Mouse (Mus musculus): ENCODE measurements around the gene Emc3.
A peak's percentile ranks its signal among the peaks of the same experiment; 100 is the strongest.

Emc3 gene

GRCm38 (mm10) chr6:113495071-113495675 is 36.3 kb downstream of the Emc3 start:
- no peak for DNase-seq (ENCODE audit: low spot score)

GRCm38 (mm10) chr6:113494258-113494788 is 37.1 kb downstream of the Emc3 start:
- peak; percentile 68 for DNase-seq (ENCODE audit: low spot score)

GRCm38 (mm10) chr6:113492101-113492864 is 39.2 kb downstream of the Emc3 start:
- no peak for DNase-seq (ENCODE audit: low spot score)

GRCm38 (mm10) chr6:113489410-113489809 is 42.0 kb downstream of the Emc3 start:
- DNase-seq (ENCODE audit: low spot score) = no peak

GRCm38 (mm10) chr6:113487125-113487576 is 44.3 kb downstream of the Emc3 start:
- peak; percentile 41 for DNase-seq (ENCODE audit: low spot score)

- peak; percentile 16 for DNase-seq (ENCODE audit: low spot score)
Measured at GRCm38 (mm10) chr6:113483729-113484128, 47.7 kb downstream of the Emc3 start.

GRCm38 (mm10) chr6:113483100-113483615 is 48.3 kb downstream of the Emc3 start, which contains the start of gene Creld1:
Creld1 (plus strand) TSS chr6:113483297.
- DNase-seq (ENCODE audit: low spot score) = peak; percentile 95

GRCm38 (mm10) chr6:113482477-113483099 is 48.9 kb downstream of the Emc3 start:
- no peak for DNase-seq (ENCODE audit: low spot score)

GRCm38 (mm10) chr6:113480555-113481373 is 50.7 kb downstream of the Emc3 start:
- DNase-seq (ENCODE audit: low spot score) = no peak

GRCm38 (mm10) chr6:113478906-113479305 is 52.5 kb downstream of the Emc3 start:
- no peak for DNase-seq (ENCODE audit: low spot score)

GRCm38 (mm10) chr6:113477353-113477752 is 54.1 kb downstream of the Emc3 start:
- DNase-seq (ENCODE audit: low spot score) = no peak

- DNase-seq (ENCODE audit: low spot score) = no peak
Measured at GRCm38 (mm10) chr6:113473715-113474114, 57.7 kb downstream of the Emc3 start.

GRCm38 (mm10) chr6:113473246-113473645 is 58.2 kb downstream of the Emc3 start:
- no peak for DNase-seq (ENCODE audit: low spot score)

GRCm38 (mm10) chr6:113472061-113472460 is 59.4 kb downstream of the Emc3 start:
- no peak for DNase-seq (ENCODE audit: low spot score)

GRCm38 (mm10) chr6:113471297-113471936 is 60.0 kb downstream of the Emc3 start, which contains the start of gene Il17rc:
Il17rc (plus strand) TSS chr6:113471427.
- no peak for DNase-seq (ENCODE audit: low spot score)

GRCm38 (mm10) chr6:113469432-113469831 is 62.0 kb downstream of the Emc3 start:
- peak; percentile 44 for DNase-seq (ENCODE audit: low spot score)

GRCm38 (mm10) chr6:113469021-113469420 is 62.4 kb downstream of the Emc3 start:
- DNase-seq (ENCODE audit: low spot score) = peak; percentile 50

GRCm38 (mm10) chr6:113468512-113468911 is 62.9 kb downstream of the Emc3 start:
- no peak for DNase-seq (ENCODE audit: low spot score)

- DNase-seq (ENCODE audit: low spot score) = no peak
Measured at GRCm38 (mm10) chr6:113465602-113466001, 65.8 kb downstream of the Emc3 start.
